Mouse (Mus musculus) ovary, postnatal 10 days (tissue): ENCODE results near the gene Sec62.

Source experiments
- DNase-seq: peaks from one replicate; pipeline ENCODE4 v3.0.0; 2022; ENCODE audit warnings: low spot score

Gene Sec62

GRCm38 (mm10) chr3:30792737-30793402 is at the start of gene Sec62:
Gene Sec62 (plus strand): TSS chr3:30792875.
- peak; percentile 90 for DNase-seq

GRCm38 (mm10) chr3:30742891-30743290 is 49.8 kb upstream of the Sec62 start:
- no peak for DNase-seq

- no peak for DNase-seq
These were observed 46.7 kb upstream of the Sec62 start, which contains the start of gene Samd7 for GRCm38 (mm10) chr3:30746006-30746405. Gene Samd7 (plus strand): TSS chr3:30746293.

DNA sequence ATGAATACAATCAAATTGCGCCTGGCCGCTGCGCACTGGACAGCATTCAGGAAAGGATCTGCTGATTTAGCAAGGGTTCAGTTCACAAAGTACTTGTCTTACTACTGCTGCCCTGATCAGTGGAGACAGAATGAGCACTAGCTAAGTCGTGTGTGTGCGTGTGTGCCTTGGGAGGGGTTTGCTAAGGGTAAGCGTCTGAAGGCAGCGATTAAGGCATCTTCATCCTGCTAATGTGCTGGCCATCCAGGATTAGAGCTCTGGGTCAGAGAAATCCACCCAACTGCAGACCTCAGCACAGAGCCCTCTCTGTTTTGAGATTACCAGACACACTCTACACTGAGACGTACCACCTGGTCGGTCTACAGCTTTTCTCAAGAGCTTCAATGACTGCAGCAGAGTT is 44.4 kb upstream of the Sec62 start:
- no peak for DNase-seq

GRCm38 (mm10) chr3:30754696-30755095 is 38.0 kb upstream of the Sec62 start:
- no peak for DNase-seq

DNA sequence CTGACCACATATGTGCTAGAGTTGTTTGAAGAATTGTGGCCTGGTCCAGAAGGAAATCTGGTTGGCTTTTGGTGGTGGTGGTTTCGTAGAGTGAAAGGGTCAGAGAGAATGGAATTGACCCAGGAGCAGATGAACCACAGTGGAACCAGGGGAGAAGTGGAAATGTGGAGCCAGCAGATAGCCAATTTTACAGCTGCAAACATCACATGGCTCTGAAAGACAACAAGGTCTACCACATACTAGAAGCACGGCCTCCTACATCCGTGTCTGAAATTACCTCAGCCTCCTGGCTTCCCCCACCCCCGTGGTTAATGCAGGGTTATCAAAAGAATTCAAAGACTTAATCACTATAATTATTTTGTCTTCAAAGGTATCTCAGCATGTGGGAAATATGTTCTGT is 27.8 kb upstream of the Sec62 start:
- DNase-seq = no peak

- no peak for DNase-seq
These were observed 27.2 kb upstream of the Sec62 start for GRCm38 (mm10) chr3:30765311-30766027.

DNA sequence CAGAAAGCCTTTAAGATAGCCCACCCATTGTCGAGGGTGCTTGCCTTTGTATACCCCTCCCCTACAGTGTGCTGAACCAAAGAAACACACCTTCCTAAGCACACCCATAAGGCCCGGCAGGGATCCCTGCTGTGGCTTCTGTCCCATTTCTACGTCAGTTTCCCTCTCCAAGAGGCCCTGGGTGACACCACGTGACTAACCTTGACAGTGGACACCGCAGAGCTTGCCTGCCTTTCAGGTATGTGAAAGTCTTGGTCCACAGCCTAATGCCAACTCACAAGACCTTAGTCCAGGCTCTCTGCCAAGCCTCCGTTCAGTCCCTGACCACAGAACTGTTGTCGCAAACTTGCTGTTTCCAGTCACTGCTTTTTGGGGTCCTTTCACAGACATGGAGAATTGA is 26.5 kb upstream of the Sec62 start:
- no peak for DNase-seq

DNA sequence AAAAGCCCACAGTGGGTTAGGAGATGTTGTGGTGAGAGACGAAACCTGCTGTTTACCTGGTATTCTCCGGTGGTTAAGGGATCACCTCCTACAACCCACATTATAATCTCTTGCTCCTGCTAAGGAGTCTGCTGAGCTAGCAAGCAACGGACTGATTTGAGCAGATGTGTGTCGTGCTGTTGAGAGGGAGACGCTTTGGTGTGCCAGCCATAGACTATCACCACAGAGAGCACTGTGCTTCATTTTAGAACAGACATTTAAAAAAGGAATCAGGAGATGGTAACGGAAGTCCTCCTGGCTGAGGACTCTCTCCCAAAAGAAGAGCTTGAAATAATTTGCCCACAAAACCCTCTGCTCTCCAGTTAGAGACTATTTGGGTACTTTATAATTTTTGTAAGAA is 25.4 kb upstream of the Sec62 start:
- no peak for DNase-seq

GRCm38 (mm10) chr3:30769755-30770515 is 22.7 kb upstream of the Sec62 start:
- DNase-seq = no peak

DNA sequence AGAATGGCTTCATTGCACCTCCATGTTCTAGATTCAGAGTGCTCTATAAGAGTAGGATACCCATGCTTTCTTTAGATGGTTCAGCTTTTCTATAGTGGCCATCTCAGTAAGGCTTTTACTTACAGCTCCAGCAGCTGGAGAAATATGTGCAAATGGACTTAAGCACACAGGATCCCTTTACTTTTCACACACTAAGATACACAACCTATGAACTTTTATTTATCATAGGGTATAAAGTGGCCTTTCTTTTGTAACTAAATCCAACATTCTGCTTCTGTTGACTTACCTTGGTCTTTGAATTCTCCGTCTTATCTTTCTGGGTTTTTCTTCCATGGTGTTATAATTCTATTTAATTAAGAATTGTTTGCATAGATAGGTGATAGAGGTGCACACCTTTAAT is 21.1 kb upstream of the Sec62 start:
- no peak for DNase-seq

DNA sequence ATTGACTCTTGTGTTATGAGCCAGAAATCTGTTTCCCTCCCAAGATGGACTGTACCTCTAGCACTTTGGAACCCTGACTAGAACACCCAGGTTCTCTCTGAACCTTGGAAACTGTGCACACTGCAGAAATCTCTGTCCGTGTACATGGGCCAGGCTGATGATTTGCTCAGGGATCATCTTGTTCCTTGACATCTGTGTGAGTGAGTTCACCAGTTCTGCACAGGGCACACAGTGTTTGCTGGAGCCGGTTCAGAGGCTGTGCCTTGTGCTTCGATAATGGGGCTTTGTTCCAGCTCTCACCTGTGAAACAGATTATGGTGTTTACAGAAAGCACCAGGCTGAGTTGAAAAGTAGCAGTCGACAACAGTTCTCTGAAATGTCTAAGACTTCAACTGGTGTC is 20.0 kb upstream of the Sec62 start:
- DNase-seq = no peak

DNA sequence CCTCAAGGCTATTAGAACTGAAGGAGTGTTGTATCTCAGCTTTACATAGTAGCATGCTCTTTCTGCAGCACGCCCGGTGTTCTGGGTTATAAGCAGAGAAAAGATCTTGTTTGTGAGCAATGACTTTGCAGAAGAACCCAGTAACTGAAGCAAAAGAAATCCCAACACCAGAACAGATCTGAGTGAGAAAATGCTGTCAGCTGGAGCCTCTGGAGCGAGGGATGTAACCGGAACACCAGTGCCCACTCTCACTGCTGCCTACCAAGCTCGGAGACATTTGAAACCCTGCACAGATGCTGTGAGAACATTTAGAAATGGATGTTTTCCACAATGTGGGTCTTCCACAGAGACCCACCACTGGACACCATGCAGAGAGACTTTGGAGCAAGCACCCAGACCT is 18.0 kb upstream of the Sec62 start:
- no peak for DNase-seq

- no peak for DNase-seq
These were observed 14.7 kb upstream of the Sec62 start for GRCm38 (mm10) chr3:30777984-30778383.

- no peak for DNase-seq
These were observed 4.1 kb upstream of the Sec62 start for GRCm38 (mm10) chr3:30788531-30788930.

GRCm38 (mm10) chr3:30793403-30794221 is 937 bp downstream of the Sec62 start:
- DNase-seq = peak; percentile 11

GRCm38 (mm10) chr3:30802171-30802570 is 9.5 kb downstream of the Sec62 start:
- no peak for DNase-seq

DNA sequence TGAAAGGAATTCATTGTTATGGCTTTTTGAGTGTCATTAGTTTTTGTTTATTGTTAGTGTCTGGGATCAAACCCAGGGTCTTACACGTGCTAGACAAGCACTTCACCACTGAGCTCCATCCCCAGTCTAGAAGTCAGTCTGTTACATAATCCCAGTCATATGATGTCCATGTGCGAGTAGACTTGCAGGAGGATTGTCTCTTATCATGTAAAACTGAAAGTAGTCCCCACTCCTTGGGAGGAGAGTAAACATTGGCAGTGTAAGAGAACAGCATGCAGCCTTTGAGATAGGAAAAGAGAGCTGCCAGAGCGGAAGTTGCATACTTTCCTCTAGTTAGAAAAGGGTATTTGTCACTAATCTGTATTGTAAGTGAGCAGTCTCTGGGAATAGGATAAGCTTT is 20.2 kb downstream of the Sec62 start:
- no peak for DNase-seq

DNA sequence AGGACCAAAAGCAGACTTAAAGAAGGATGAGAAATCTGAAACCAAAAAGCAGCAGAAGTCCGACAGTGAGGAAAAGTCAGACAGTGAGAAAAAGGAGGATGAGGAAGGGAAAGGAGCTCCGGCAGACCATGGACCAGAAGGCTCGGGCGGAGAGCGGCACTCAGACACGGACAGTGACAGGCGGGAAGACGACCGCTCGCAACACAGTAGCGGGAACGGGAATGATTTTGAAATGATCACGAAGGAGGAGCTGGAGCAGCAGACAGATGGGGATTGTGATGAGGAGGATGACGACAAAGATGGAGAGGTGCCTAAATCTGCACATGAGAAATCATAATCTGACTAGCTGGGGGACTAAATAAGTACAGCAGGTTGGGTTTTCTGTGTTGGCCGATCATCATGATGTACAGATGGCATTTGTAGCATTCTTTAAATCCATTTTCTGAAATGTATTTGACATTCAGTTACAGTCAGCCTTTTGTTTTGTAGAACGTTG is 26.0 kb downstream of the Sec62 start:
- no peak for DNase-seq

- no peak for DNase-seq
These were observed 29.5 kb downstream of the Sec62 start for GRCm38 (mm10) chr3:30822163-30822562.

- DNase-seq = no peak
These were observed 33.4 kb downstream of the Sec62 start for GRCm38 (mm10) chr3:30826069-30826468.
